Mouse (Mus musculus): ENCODE results near the gene Nsun7.
A peak's percentile ranks its signal among the peaks of the same experiment; 100 is the strongest.

Nsun7 gene

GRCm38 (mm10) chr5:66337025-66337968 is 77.6 kb downstream of the Nsun7 start:
- peak; percentile 48 for DNase-seq (ENCODE audit: low read depth)

DNA sequence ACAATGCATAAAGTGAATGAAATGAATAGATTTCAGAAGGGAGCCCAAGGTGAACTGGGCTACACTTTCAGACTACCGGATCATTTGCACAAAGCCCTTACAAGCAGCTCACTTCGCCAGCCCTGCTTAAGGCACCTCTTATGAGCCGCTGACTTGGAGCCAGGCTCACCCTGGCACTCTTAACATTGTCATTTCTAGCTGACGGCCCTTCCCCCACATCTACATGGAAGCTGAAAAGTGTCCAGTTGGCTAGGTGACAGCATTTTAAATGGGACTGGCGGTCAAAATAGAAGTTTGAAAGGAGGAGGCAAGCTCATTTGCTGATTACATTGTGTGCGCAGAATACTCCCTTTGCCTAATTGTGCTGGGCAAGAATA is 78.3 kb downstream of the Nsun7 start:
- no peak for DNase-seq (ENCODE audit: low read depth)

- DNase-seq (ENCODE audit: low read depth) = peak; percentile 42
Measured at GRCm38 (mm10) chr5:66338583-66338982, 78.9 kb downstream of the Nsun7 start.

- DNase-seq (ENCODE audit: low read depth) = no peak
Measured at GRCm38 (mm10) chr5:66340356-66341102, 80.8 kb downstream of the Nsun7 start.

GRCm38 (mm10) chr5:66341848-66342247 is 82.2 kb downstream of the Nsun7 start:
- no peak for DNase-seq (ENCODE audit: low read depth)

GRCm38 (mm10) chr5:66342285-66342684 is 82.6 kb downstream of the Nsun7 start:
- DNase-seq (ENCODE audit: low read depth) = no peak

- no peak for DNase-seq (ENCODE audit: low read depth)
Measured at GRCm38 (mm10) chr5:66344182-66344581, 84.5 kb downstream of the Nsun7 start.

DNA sequence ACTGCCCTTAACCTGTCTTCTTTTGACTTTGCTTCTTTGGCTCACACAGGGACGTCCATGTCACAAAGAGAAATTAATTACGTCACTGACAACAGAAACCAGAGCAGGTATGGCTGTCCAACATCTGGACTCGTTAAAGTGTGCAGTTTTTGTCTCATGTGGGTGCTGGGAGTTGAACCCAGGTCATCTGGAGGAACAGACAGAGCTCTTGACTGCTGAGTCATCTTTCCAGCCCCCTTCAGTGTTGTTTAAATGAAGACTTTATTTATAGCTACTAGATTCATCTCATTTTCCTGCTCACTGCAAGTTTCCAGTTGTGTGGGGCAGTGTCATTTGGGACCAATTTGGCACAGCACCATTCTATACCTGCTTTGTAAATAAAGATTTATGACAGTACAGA is 85.4 kb downstream of the Nsun7 start:
- no peak for DNase-seq (ENCODE audit: low read depth)

DNA sequence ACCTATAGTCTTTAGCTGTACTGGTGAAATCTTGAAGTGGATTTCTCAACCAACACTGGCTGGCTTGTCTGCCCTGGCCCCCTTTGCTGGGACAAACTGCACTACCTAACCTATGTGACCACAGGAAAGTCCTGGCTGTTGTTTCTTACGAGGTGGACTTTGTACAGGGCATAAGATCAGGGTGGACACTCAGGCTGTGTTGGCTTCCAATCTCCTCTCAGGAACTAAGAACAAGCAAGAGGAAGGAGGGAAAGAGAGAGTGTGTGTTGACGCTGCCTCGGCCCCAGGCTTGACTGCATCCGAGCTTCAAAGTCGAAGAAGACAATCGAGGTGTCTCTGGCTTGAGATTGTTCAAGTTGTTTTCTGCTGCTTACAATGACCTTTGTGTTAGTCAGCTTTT is 87.1 kb downstream of the Nsun7 start:
- no peak for DNase-seq (ENCODE audit: low read depth)

All from naive thymus-derived CD4-positive, alpha-beta T cell, adult 2 months (primary cell).